Mouse (Mus musculus) lung, postnatal 36 days (tissue): ENCODE results near the gene 0610037L13Rik.

Experiments
- DNase-seq: peaks from one replicate; pipeline ENCODE4 v3.0.0; 2022; ENCODE audit warnings: mixed read lengths

0610037L13Rik gene

DNA sequence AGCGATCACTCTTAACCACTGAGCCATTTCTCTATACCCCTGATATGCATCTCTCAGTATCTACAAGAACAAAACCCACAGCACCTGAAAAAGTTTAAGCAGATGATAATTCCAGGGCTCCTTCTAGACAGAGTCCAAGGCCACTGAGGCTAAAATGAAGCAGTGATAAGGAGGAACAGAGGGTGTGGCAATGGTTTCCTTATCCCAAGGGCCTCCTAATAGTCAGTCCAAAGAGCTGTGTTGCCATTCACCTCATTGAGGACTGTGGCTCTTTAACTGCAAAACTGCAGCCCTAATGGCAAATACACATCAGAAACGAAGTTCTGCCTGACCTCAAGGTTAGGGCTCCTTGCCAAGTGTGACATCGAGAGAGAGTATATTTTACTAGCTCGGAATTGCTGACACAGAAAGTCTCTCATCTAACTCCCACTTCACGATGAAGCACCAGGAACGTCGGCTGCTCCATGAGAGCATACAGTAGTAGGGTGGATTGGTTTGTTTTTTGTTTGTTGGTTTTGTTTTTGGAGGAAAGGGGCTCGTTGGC lies 31.6 kb downstream of the 0610037L13Rik start:
- peak; percentile 23 for DNase-seq

DNA sequence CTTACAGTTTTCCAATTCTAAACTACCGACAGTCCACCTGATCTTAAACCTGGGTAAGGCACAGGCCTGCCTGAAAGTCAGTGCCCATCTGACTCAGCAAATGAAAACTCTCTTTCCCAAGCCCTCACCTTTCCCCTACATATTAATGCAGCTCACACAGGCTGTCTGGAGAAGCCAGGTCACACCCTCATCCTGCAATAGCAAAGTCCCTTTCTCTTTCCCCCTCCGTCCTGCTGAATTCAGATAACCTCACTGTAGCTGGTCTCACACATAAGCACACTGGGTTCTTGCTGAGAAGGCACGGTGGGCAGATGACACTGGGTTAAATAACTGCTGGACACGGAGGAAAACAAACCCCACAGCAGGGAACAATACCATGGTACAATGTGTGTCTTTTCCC lies 32.3 kb downstream of the 0610037L13Rik start:
- peak; percentile 61 for DNase-seq

- peak; percentile 98 for DNase-seq
Measured at GRCm38 (mm10) chr4:107923145-107923802, 33.7 kb downstream of the 0610037L13Rik start, which contains the start of gene Cpt2. Gene Cpt2 (minus strand): TSS chr4:107923610.

GRCm38 (mm10) chr4:107923803-107924194 lies 34.2 kb downstream of the 0610037L13Rik start:
- no peak for DNase-seq

GRCm38 (mm10) chr4:107928269-107928668 lies 38.7 kb downstream of the 0610037L13Rik start:
- DNase-seq = no peak

- DNase-seq = no peak
Measured at GRCm38 (mm10) chr4:107928726-107929125, 39.1 kb downstream of the 0610037L13Rik start.

DNA sequence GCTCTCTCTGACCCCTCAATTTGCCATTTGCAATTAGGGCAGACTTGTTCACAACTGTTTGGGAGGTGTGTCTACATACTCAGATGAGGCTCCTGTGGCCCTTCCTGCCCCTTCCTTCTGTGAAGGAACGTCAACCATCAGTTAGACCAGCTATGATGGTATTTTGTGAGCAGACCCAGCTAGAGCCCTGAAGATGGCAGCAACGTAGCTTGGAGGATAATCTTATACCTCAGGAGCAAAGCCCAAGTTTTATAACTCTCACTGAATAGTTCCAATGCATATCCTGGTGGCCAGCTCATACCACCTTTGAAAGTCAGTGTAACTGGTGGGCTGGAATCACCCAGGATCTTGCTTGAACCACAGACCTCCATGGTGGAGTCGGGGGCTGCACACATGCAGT lies 41.8 kb downstream of the 0610037L13Rik start:
- no peak for DNase-seq

DNA sequence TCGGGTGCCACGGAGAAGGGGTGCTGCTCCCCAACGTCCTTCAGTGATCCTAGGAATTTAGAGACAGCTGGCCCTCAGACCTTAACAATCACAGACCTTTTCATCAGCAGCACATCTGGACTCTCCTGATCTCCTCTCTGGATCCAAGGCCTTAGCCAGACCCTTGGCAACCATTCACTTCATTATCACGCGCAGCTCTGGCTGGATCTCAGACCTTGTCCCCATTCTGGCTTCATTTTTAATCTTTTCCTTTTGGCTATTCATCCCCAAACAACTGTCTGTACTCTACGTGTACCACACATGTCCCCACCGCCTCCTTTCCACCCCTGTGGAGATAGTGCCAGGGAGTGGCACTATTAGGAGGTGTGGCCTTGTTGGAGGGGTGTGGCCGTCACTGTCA lies 43.6 kb downstream of the 0610037L13Rik start:
- DNase-seq = no peak

DNA sequence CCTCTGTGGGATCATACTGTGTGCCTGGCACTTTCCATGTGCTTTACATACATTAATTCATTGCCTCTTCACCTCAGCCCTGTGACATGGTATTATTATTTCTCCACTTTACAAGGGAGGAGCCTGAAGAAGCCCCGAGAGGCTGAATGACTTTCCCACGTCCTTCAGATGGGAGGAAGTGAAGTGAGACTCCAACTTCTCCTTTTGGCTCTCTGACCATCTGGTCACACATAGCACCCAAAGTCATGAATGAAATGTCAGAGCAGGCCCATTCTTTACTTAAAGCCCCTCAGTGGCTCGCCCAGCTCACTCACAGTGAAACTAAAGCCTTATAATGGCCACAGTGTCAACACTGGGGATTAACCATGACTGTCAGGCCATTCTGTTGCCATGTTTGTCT lies 45.6 kb downstream of the 0610037L13Rik start:
- no peak for DNase-seq

DNA sequence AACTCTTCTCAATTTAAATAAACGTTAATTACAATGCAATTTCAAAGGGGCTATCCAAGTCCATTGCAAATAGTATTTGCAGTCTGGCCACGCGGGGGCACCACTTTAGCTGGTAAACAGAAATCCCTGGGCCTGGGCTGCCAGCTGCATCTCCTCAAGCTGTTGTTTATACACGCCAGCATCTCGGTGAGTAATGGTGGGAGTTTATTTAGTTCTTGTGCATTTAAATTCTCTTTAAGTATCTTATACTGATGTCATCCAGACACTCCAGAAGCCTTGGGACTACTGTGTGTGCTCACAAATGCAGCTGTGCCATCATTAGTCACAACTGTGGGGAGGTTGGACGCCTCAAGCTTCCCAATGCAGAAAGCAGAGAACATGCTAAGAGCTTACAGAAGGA lies 47.7 kb downstream of the 0610037L13Rik start:
- DNase-seq = peak; percentile 84

DNA sequence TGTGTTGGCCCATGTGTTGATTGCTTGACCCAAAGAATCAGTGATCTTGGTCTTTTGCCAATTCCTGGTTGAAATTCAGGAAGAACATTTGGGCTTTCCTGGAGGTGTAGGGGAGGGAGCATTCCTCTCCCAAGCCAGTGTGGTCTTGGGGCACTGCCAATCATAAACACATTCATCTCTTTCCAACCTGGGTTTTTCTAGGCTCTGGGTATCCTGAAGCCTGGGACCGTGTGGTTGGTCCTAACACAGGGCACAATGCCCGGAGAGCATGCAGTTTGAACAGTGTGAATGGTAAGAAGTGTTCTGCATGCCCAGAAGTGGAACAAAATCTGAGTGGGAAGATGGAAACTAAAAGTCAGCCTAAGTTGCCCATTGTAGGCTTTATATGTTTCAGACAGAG lies 48.5 kb downstream of the 0610037L13Rik start:
- DNase-seq = no peak

DNA sequence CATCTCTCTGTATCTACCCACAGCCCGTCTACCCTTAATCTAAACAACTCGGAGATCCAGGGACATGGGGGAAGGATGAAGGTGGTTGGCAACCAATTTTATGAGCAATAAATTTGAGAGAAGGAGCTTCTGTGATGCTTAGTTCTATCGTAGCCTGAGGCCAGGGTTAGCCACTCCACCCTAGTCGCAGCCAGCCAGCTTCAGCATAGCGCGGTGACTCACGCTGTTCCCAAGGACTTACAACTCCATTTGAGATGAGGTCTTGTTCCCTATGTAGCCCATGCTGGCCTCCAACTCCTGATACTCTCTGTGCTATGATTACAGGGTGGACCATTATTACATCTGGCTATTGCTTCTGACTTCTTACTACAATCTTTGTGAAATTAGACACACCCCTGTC lies 53.1 kb downstream of the 0610037L13Rik start:
- no peak for DNase-seq

DNA sequence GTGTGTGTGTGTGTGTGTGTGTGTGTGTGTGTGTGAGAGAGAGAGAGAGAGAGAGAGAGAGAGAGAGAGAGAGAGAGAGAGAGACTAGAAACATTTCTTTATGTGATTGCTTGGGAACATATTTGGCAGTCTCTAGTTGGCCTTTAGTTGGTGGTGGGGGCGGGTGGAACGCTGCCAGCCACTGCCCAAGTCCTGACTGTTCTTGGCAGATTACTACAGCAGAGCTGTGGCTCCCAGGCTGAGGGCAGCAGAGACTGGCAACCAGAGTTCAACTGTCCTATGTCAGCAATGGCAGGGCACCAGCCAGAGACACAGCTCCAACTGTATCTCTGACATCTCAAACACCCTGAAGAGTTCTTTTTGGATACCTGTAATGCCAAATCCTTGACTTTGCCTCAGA lies 54.5 kb downstream of the 0610037L13Rik start:
- no peak for DNase-seq
